Mouse (Mus musculus) lung, adult 2 months (tissue): Measurements from ENCODE around the gene Chordc1.

Experiments
- CTCF ChIP-seq: fragments of 200-500 bp; IDR thresholded peaks from 2 replicates; pipeline ENCODE4 v1.5.1; 2011; ENCODE audit warnings: mild to moderate bottlenecking, low read length, control low read depth; ENCODE audit not compliant: insufficient read depth
- POLR2A ChIP-seq: fragments of 200-500 bp; IDR thresholded peaks from 2 replicates; pipeline ENCODE4 v1.6.1; 2011; ENCODE audit warnings: low read depth, mild to moderate bottlenecking, control low read depth, low read length, borderline replicate concordance; ENCODE audit errors: extremely low read depth

DNA sequence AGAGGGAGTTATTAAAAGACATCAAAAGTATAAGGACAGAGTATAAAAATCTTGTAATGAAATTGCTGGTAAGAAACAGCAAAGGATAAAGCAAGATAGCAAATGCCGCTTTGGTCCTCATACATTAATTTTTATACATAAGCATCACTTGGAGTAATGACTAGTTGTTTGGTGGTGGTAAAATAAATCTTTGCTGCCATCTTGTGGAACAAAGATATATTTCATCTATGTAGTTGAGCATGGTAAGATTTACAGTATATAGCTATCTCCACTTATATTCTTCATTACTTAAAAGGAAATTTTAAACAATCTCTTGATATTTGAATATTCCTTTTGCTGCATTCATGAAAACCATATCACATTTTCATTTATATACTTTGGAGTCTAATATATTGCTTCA lies 14.4 kb upstream of the Chordc1 start:
- no peak for TF ChIP-seq CTCF
- no peak for TF ChIP-seq POLR2A
